Mouse (Mus musculus) myocyte (in vitro differentiated cells): Measurements from ENCODE around the gene Slc35e1.
A peak's percentile ranks its signal among the peaks of the same experiment; 100 is the strongest.

Source experiments
- CEBPB ChIP-seq: IDR thresholded peaks from 2 replicates; pipeline ENCODE4 v1.6.1; 2011; ENCODE audit warnings: mild to moderate bottlenecking, moderate library complexity; ENCODE audit not compliant: poor library complexity, insufficient read depth, severe bottlenecking
- E2F4 ChIP-seq: IDR thresholded peaks from one replicate; pipeline ENCODE4 v1.6.1; 2011; ENCODE audit warnings: mild to moderate bottlenecking, control low read depth, moderate library complexity; ENCODE audit not compliant: insufficient read depth
- MAX ChIP-seq: IDR thresholded peaks from one replicate; pipeline ENCODE4 v1.6.1; 2011; ENCODE audit warnings: low read depth, mild to moderate bottlenecking, control low read depth
- MYOD1 ChIP-seq, 3 experiments: IDR thresholded peaks; one replicate each; pipeline ENCODE4 v1.6.1; 2011; ENCODE audit warnings: control low read depth in 2 of 3, low read depth in 2 of 3, mild to moderate bottlenecking in 2 of 3, moderate library complexity in 1 of 3; ENCODE audit not compliant: insufficient read length in 2 of 3, control insufficient read depth in 1 of 3
- MYOG ChIP-seq, 3 experiments: IDR thresholded peaks; one replicate each; pipeline ENCODE4 v1.6.1; 2011; ENCODE audit warnings: control low read depth in 2 of 3, low read depth in 2 of 3, mild to moderate bottlenecking in 2 of 3; ENCODE audit not compliant: insufficient read length in 2 of 3, control insufficient read depth in 1 of 3, insufficient read depth in 1 of 3
- POLR2A ChIP-seq: IDR thresholded peaks from one replicate; pipeline ENCODE4 v1.6.1; 2011; ENCODE audit warnings: low read depth, mild to moderate bottlenecking, control low read depth, moderate library complexity; ENCODE audit not compliant: insufficient read length
- POLR2AphosphoS2 ChIP-seq: IDR thresholded peaks from one replicate; pipeline ENCODE4 v1.6.1; 2011; ENCODE audit warnings: low read depth, control low read depth; ENCODE audit not compliant: insufficient read length
- REST ChIP-seq: IDR thresholded peaks from one replicate; pipeline ENCODE4 v1.6.1; 2011; ENCODE audit warnings: mild to moderate bottlenecking, control low read depth, moderate library complexity; ENCODE audit not compliant: insufficient read depth, insufficient read length
- SRF ChIP-seq: IDR thresholded peaks from one replicate; pipeline ENCODE4 v1.6.1; 2011; ENCODE audit warnings: low read depth; ENCODE audit not compliant: control insufficient read depth, insufficient read length
- TCF12 ChIP-seq: IDR thresholded peaks from one replicate; pipeline ENCODE4 v1.6.1; 2011; ENCODE audit warnings: mild to moderate bottlenecking, control low read depth; ENCODE audit not compliant: poor library complexity, insufficient read depth, severe bottlenecking
- USF1 ChIP-seq: IDR thresholded peaks from one replicate; pipeline ENCODE4 v1.6.1; 2011; ENCODE audit warnings: low read depth, mild to moderate bottlenecking, control low read depth, moderate library complexity

DNA sequence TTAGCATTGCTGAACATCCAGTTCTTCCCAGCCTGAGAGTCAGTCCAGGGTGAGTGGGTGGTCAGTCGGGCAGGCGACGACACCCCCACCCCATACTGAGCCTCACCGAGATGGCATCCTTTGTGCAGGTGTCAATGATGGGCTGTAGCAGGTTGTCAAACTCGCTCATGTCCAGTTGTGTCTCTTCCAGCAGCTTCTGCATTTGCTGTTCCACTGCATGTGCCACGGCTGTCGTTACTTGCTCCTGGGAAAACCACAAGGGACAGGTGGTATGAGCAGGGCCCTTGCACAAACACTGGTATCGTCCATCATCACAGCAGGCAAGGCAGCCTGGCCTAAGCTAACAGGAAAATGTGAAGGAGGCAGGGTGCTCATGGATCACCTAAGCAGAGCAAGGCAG, 22.4 kb downstream of the Slc35e1 start:
- TF ChIP-seq POLR2A (no peak), MYOD1 (IDR thresholded peaks at IDR 0.05; ENCODE audit: control insufficient read depth in 1 of 3, insufficient read length in 2 of 3, low read depth in 2 of 3) (peak in 2 of 3 experiments; percentile 88 to 89), TCF12 (peak; percentile 84), USF1 (no peak), REST (no peak), POLR2AphosphoS2 (no peak), SRF (no peak), MAX (no peak), E2F4 (no peak), CEBPB (no peak), MYOG (IDR thresholded peaks at IDR 0.05; ENCODE audit: control insufficient read depth in 1 of 3, insufficient read depth in 1 of 3, insufficient read length in 2 of 3, low read depth in 2 of 3) (peak; percentile 47 to 93 (median 84))
